Mouse (Mus musculus): ENCODE measurements around the gene Cd83. TPM values are rescaled to one million over a fixed set of nuclear protein-coding genes. Genes with fewer than 3 reads are reported as not detected.

The Cd83 gene
- polyA plus RNA-seq, 1 experiment from 2014 or later = 28.1 TPM

DNA sequence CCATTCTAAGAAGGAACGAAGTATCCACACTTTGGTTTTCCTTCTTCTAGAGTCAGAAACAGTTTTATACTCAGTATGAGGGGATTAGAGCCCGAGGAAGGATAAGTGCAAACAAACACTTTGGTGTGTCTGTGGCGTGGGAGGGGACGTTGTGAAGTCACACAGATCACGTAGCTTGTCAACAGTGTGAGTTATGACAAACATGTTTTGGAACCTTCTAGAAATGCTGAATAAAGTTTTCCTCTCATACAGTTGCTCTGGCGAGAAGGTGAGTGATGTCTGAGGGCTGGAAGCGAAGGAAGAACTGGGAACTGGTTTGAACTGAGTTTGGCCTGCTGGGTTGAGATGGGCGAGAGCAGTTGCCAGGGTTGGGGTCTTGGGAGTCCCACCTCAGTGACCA lies 4.5 kb upstream of the Cd83 start:
- no peak overlapping the region for H3K9ac ChIP-seq (ENCODE audit: low read depth, low read length)
- 88% methylated on average over 8 of the region's 8 CpGs for WGBS
- no peak overlapping the region for H3K27ac ChIP-seq (ENCODE audit: low read length)
- H3K36me3 ChIP-seq (ENCODE audit: control insufficient read depth, insufficient read depth, low read length) = no peaks in the 10 kb centered on the region
- no peak overlapping the region for H3K4me2 ChIP-seq (ENCODE audit: low read length)
- no peaks in the 10 kb centered on the region; the same call in 1 of the 2 replicates for H3K4me1 ChIP-seq (ENCODE audit: control insufficient read depth, insufficient read depth, low read length)
- no peaks in the 10 kb centered on the region for H3K9me3 ChIP-seq (replicated peaks; ENCODE audit: control insufficient read depth, low read length, poor library complexity, severe bottlenecking)
- no peak overlapping the region for H3K4me3 ChIP-seq (ENCODE audit: low read depth, low read length)
- ATAC-seq = no peak
- H3K27me3 ChIP-seq (ENCODE audit: control insufficient read depth, insufficient read depth, low read depth, low read length) = peaks cover 2% of the 10 kb centered on the region

- WGBS = 26% methylated on average over 8 of the region's 8 CpGs
- H3K9me3 ChIP-seq (replicated peaks; ENCODE audit: control insufficient read depth, low read length, poor library complexity, severe bottlenecking) = no peaks in the 10 kb centered on the region
- H3K4me1 ChIP-seq (ENCODE audit: control insufficient read depth, insufficient read depth, low read length) = peaks cover 5% of the 10 kb centered on the region; the same call in 1 of the 2 replicates
- peak overlapping the region; percentile 82 for H3K9ac ChIP-seq (ENCODE audit: low read depth, low read length)
- peak overlapping the region; percentile 63 for H3K4me3 ChIP-seq (ENCODE audit: low read depth, low read length)
- peak; percentile 34; the same call in 1 of the 2 replicates for ATAC-seq
- peak overlapping the region; percentile 95 for H3K4me2 ChIP-seq (ENCODE audit: low read length)
- H3K27ac ChIP-seq (ENCODE audit: low read length) = no peak overlapping the region
- H3K27me3 ChIP-seq (ENCODE audit: control insufficient read depth, insufficient read depth, low read depth, low read length) = peaks cover 2% of the 10 kb centered on the region
- H3K36me3 ChIP-seq (ENCODE audit: control insufficient read depth, insufficient read depth, low read length) = no peaks in the 10 kb centered on the region
Measured at GRCm38 (mm10) chr13:43785712-43786072, 1.1 kb downstream of the Cd83 start.

GRCm38 (mm10) chr13:43786171-43786795 lies 1.7 kb downstream of the Cd83 start:
- Histone ChIP-seq H3K9me3 (replicated peaks; ENCODE audit: control insufficient read depth, low read length, poor library complexity, severe bottlenecking) (no peaks in the 10 kb centered on the region), H3K27me3 (ENCODE audit: control insufficient read depth, insufficient read depth, low read depth, low read length) (peaks cover 2% of the 10 kb centered on the region), H3K36me3 (ENCODE audit: control insufficient read depth, insufficient read depth, low read length) (no peaks in the 10 kb centered on the region), H3K4me2 (ENCODE audit: low read length) (peak overlapping the region; percentile 95), H3K27ac (ENCODE audit: low read length) (0 out of 2 replicates have a peak overlapping the region, but pooled peaks have one; percentile 20), H3K9ac (ENCODE audit: low read depth, low read length) (no peak overlapping the region), H3K4me3 (ENCODE audit: low read depth, low read length) (peak overlapping the region; percentile 63; the same call in 1 of the 2 replicates), H3K4me1 (ENCODE audit: control insufficient read depth, insufficient read depth, low read length) (peaks cover 5% of the 10 kb centered on the region; the same call in 1 of the 2 replicates)
- no peak for ATAC-seq
- WGBS = 24% methylated on average over 12 of the region's 12 CpGs

- 59% methylated on average over 2 of the region's 2 CpGs for WGBS
- no peak for ATAC-seq
- Histone ChIP-seq H3K9me3 (replicated peaks; ENCODE audit: control insufficient read depth, low read length, poor library complexity, severe bottlenecking) (no peaks in the 10 kb centered on the region), H3K36me3 (ENCODE audit: control insufficient read depth, insufficient read depth, low read length) (no peaks in the 10 kb centered on the region), H3K4me3 (ENCODE audit: low read depth, low read length) (no peak overlapping the region), H3K27ac (ENCODE audit: low read length) (no peak overlapping the region), H3K4me2 (ENCODE audit: low read length) (no peak overlapping the region), H3K27me3 (ENCODE audit: control insufficient read depth, insufficient read depth, low read depth, low read length) (peaks cover 2% of the 10 kb centered on the region), H3K9ac (ENCODE audit: low read depth, low read length) (no peak overlapping the region), H3K4me1 (ENCODE audit: control insufficient read depth, insufficient read depth, low read length) (peaks cover 5% of the 10 kb centered on the region; the same call in 1 of the 2 replicates)
Measured at GRCm38 (mm10) chr13:43787262-43787661, 2.7 kb downstream of the Cd83 start.

DNA sequence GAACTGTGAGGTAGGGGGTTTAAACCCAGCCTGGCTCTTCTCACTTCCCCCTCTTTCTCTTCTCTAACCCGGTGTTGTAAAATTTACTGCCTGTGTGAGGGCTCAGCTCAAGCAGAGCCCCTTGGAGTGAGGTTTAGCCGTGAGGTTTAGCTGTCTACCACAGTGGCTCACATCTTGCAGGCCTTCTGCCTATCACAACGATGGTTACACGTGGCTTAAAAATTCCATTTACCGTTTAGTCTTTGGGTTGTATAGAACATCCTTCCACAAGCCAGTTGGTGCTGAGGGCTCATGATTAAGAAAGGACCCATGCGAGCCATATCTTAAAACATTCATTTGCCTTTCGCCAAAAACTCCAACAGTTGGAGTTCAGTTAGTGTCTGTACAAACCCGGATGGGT lies 3.5 kb downstream of the Cd83 start:
- H3K27ac ChIP-seq (ENCODE audit: low read length) = no peak overlapping the region
- WGBS = 86% methylated on average over 8 of the region's 8 CpGs
- H3K4me1 ChIP-seq (ENCODE audit: control insufficient read depth, insufficient read depth, low read length) = peaks cover 5% of the 10 kb centered on the region; the same call in 1 of the 2 replicates
- no peak overlapping the region for H3K9ac ChIP-seq (ENCODE audit: low read depth, low read length)
- no peak overlapping the region for H3K4me3 ChIP-seq (ENCODE audit: low read depth, low read length)
- no peaks in the 10 kb centered on the region for H3K9me3 ChIP-seq (replicated peaks; ENCODE audit: control insufficient read depth, low read length, poor library complexity, severe bottlenecking)
- no peak for ATAC-seq
- H3K36me3 ChIP-seq (ENCODE audit: control insufficient read depth, insufficient read depth, low read length) = no peaks in the 10 kb centered on the region
- no peak overlapping the region for H3K4me2 ChIP-seq (ENCODE audit: low read length)
- H3K27me3 ChIP-seq (ENCODE audit: control insufficient read depth, insufficient read depth, low read depth, low read length) = no peaks in the 10 kb centered on the region; the same call in 1 of the 2 replicates

- ATAC-seq = no peak
- H3K27ac ChIP-seq (ENCODE audit: low read length) = no peak overlapping the region
- no peaks in the 10 kb centered on the region for H3K9me3 ChIP-seq (replicated peaks; ENCODE audit: control insufficient read depth, low read length, poor library complexity, severe bottlenecking)
- H3K4me2 ChIP-seq (ENCODE audit: low read length) = no peak overlapping the region
- peaks cover 5% of the 10 kb centered on the region; the same call in 1 of the 2 replicates for H3K4me1 ChIP-seq (ENCODE audit: control insufficient read depth, insufficient read depth, low read length)
- H3K27me3 ChIP-seq (ENCODE audit: control insufficient read depth, insufficient read depth, low read depth, low read length) = no peaks in the 10 kb centered on the region
- 81% methylated on average over 10 of the region's 10 CpGs for WGBS
- no peaks in the 10 kb centered on the region for H3K36me3 ChIP-seq (ENCODE audit: control insufficient read depth, insufficient read depth, low read length)
- no peak overlapping the region for H3K9ac ChIP-seq (ENCODE audit: low read depth, low read length)
- H3K4me3 ChIP-seq (ENCODE audit: low read depth, low read length) = no peak overlapping the region
Measured at GRCm38 (mm10) chr13:43788983-43789645, 4.5 kb downstream of the Cd83 start.

DNA sequence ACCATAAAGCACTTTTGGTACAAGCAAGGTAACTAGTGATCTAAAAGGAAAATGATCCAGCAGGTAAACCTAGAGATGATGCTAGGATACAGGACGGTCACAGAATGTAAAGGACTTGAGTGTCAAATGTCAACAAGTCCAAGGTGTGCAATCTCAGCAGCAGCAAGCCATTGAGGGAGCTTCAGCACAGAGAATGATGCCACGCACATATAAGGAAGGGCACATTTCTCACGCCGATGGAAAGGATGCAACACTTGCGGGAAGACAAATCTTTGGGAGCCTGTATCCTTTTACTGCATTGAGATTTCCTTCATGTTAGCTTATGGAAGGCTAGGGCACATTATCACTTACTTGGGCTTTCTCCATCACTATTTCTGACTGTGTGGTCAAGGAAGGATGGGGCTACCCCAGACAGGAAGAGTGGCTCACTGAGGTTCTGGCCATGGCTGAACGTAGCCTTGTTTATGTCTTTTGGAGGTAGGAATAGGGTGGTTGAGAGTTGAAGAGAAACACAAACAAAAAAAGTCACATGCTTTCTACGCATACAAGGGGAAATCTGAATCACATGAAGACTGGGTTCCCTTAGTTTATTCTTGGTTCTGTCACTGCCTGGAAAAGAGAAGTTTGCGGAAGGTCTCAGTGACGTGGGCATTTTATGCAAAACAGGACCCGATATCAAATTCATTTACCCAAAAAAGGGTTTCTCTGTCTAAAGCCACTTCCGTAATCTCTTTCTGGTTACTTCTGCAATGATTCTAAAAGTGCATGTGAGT lies 5.8 kb downstream of the Cd83 start:
- H3K4me3 ChIP-seq (ENCODE audit: low read depth, low read length) = no peak overlapping the region
- 97% methylated on average over 11 of the region's 11 CpGs for WGBS
- no peak for ATAC-seq
- H3K36me3 ChIP-seq (ENCODE audit: control insufficient read depth, insufficient read depth, low read length) = no peaks in the 10 kb centered on the region
- H3K27me3 ChIP-seq (ENCODE audit: control insufficient read depth, insufficient read depth, low read depth, low read length) = 0 out of 2 replicates have a peak, but pooled peaks cover 3% of the 10 kb centered on the region
- H3K9ac ChIP-seq (ENCODE audit: low read depth, low read length) = no peak overlapping the region
- no peak overlapping the region for H3K27ac ChIP-seq (ENCODE audit: low read length)
- H3K4me2 ChIP-seq (ENCODE audit: low read length) = no peak overlapping the region
- H3K9me3 ChIP-seq (replicated peaks; ENCODE audit: control insufficient read depth, low read length, poor library complexity, severe bottlenecking) = no peaks in the 10 kb centered on the region
- H3K4me1 ChIP-seq (ENCODE audit: control insufficient read depth, insufficient read depth, low read length) = peaks cover 5% of the 10 kb centered on the region; the same call in 1 of the 2 replicates

DNA sequence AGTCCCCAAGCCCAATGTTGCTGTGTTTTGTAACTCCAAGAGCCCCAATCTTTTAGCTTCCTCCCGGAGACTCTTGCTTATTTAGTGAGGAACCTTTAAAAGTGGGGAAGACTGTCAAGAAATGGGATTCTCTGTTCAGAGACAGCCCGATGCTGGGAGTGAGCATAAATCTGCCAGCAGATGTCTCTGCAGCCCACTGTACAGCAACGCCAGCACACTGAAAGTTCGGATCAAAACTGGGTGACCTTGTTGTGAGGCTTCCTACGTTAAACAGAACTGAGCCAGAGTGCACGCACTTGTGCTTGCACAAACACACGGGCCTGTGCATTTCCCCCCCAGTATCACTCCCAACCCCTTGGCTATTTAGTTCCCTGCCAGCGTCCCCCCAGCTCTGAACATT lies 10.8 kb downstream of the Cd83 start:
- no peaks in the 10 kb centered on the region for H3K4me1 ChIP-seq (ENCODE audit: control insufficient read depth, insufficient read depth, low read length)
- H3K27me3 ChIP-seq (ENCODE audit: control insufficient read depth, insufficient read depth, low read depth, low read length) = 0 out of 2 replicates have a peak, but pooled peaks cover 3% of the 10 kb centered on the region
- ATAC-seq = peak; percentile 75; the same call in 1 of the 2 replicates
- 40% methylated on average over 8 of the region's 8 CpGs for WGBS
- no peaks in the 10 kb centered on the region for H3K9me3 ChIP-seq (replicated peaks; ENCODE audit: control insufficient read depth, low read length, poor library complexity, severe bottlenecking)
- H3K27ac ChIP-seq (ENCODE audit: low read length) = no peak overlapping the region
- H3K4me2 ChIP-seq (ENCODE audit: low read length) = no peak overlapping the region
- no peak overlapping the region for H3K4me3 ChIP-seq (ENCODE audit: low read depth, low read length)
- no peak overlapping the region for H3K9ac ChIP-seq (ENCODE audit: low read depth, low read length)
- H3K36me3 ChIP-seq (ENCODE audit: control insufficient read depth, insufficient read depth, low read length) = no peaks in the 10 kb centered on the region

All from midbrain, embryonic 16.5 days (tissue).